Mouse (Mus musculus) brain, embryonic 14.5 days (tissue): Measurements from ENCODE around the gene Uba52.

Source experiments
- CTCF ChIP-seq: fragments of 200-500 bp; IDR thresholded peaks from 2 replicates; pipeline ENCODE4 v1.5.1; 2012; ENCODE audit warnings: inconsistent platforms, mild to moderate bottlenecking, moderate library complexity, borderline replicate concordance; ENCODE audit not compliant: insufficient read depth, insufficient read length; ENCODE audit errors: extremely low read depth
- POLR2A ChIP-seq: fragments of 200-500 bp; IDR thresholded peaks from 2 replicates; pipeline ENCODE4 v1.6.1; 2012; ENCODE audit warnings: mild to moderate bottlenecking, inconsistent platforms, borderline replicate concordance; ENCODE audit not compliant: poor library complexity, insufficient read depth, insufficient read length, severe bottlenecking; ENCODE audit errors: extremely low read depth

DNA sequence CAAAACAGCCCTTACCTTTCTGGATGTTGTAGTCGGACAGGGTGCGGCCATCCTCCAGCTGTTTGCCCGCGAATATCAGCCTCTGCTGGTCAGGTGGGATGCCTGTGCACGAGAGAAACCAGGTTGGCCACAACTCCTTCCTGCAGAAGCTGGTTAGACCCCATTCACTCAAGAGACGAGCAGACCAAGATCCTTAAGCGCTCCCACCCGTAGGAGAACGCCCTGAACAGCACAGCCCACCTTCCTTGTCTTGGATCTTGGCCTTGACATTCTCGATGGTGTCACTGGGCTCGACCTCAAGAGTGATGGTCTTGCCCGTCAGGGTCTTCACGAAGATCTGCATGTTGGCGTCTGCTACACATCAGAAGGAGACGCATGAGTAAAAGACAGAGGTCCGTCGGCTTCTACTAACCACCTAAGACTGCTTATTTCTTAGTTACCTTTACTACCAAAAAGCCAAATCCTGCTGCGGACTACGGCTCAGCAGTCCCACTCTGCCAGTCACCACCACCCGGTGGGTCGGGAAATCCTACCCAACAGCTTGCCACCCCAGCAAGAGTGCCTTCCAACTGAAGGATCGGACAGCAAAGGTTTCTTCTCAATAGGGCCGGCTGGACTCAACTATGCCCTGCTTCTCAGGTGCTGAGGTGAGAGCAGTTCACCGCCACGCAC, 1.2 kb downstream of the Uba52 start:
- TF ChIP-seq POLR2A: no peak
- no peak for TF ChIP-seq CTCF
